Mouse (Mus musculus) midbrain, embryonic 14.5 days (tissue): ENCODE results near the gene Armc2. TPM values are rescaled to one million over a fixed set of nuclear protein-coding genes. Genes with fewer than 3 reads are reported as not detected.

Experiments
- ATAC-seq: fragments of 200-750 bp; cut with Nextera tagmentation; 2 replicates; pipeline ENCODE4 v1.8.0; 2017; ENCODE audit warnings: moderate number of reproducible peaks, moderate library complexity; ENCODE audit not compliant: low FRiP score, low TSS enrichment
- DNase-seq: peaks from one replicate; pipeline ENCODE4 v3.0.0-alpha.2; 2015
- H3K27ac ChIP-seq: fragments of 300-500 bp; sonication (generic); replicated peaks from 2 replicates; pipeline ENCODE4 v1.5.1; 2014; ENCODE audit warnings: mild to moderate bottlenecking, low read depth, low read length, moderate library complexity
- H3K27me3 ChIP-seq: fragments of 300-500 bp; sonication (generic); 2 replicates; pipeline ENCODE4 v1.6.1; 2014; ENCODE audit warnings: low read length, control low read depth, mixed read lengths; ENCODE audit not compliant: control insufficient read depth, insufficient read depth
- H3K36me3 ChIP-seq: fragments of 300-500 bp; sonication (generic); 2 replicates; pipeline ENCODE4 v1.6.1; 2014; ENCODE audit warnings: low read length, control low read depth; ENCODE audit not compliant: control insufficient read depth, insufficient read depth
- H3K4me1 ChIP-seq: fragments of 300-500 bp; sonication (generic); 2 replicates; pipeline ENCODE4 v1.6.1; 2014; ENCODE audit warnings: mild to moderate bottlenecking, antibody characterized with exemption, low read length, control low read depth; ENCODE audit not compliant: control insufficient read depth, insufficient read depth
- H3K4me2 ChIP-seq: fragments of 300-500 bp; sonication (generic); 2 replicates; pipeline ENCODE4 v1.6.1; 2014; ENCODE audit warnings: mild to moderate bottlenecking, low read length, moderate library complexity
- H3K4me3 ChIP-seq: fragments of 300-500 bp; sonication (generic); replicated peaks from 2 replicates; pipeline ENCODE4 v1.5.1; 2014; ENCODE audit warnings: low read depth, low read length
- H3K9ac ChIP-seq: fragments of 300-500 bp; sonication (generic); replicated peaks from 2 replicates; pipeline ENCODE4 v1.6.1; 2014; ENCODE audit warnings: mild to moderate bottlenecking, low read length, moderate library complexity
- H3K9me3 ChIP-seq: fragments of 300-500 bp; sonication (generic); 2 replicates; pipeline ENCODE4 v1.6.1; 2016; ENCODE audit warnings: low read length, control low read depth, mixed read lengths; ENCODE audit not compliant: control insufficient read depth
- WGBS: fragments of 180-500 bp; shearing (Covaris S2); extraction: QIAGEN DNeasy Blood & Tissue Kit; methylation state at CpG from one replicate; pipeline ENCODE4 v1.1.7; 2014; 5-methylcytosine and 5-hydroxymethylcytosine counted together
- polyA plus RNA-seq: library from polyadenylated mRNA; unstranded; fragments of >200 nt; fragmentation: Nextera tagmentation; extraction: Ambion mirVana; gene quantifications from 2 replicates; pipeline ENCODE4 v1.2.1, GENCODE M21; 2014

Gene Armc2
- polyA plus RNA-seq, 1 experiment from 2014 or later: 11.2 TPM

- Histone ChIP-seq H3K9me3 (no peaks in the 10 kb centered on the region), H3K4me3 (no peak overlapping the region), H3K4me1 (no peaks in the 10 kb centered on the region), H3K4me2 (no peak overlapping the region), H3K27ac (no peak overlapping the region), H3K9ac (no peak overlapping the region), H3K36me3 (no peaks in the 10 kb centered on the region), H3K27me3 (no peaks in the 10 kb centered on the region)
- ATAC-seq (no peak), DNase-seq (no peak)
These were observed 151.4 kb downstream of the Armc2 start for GRCm38 (mm10) chr10:41866838-41867154.

GRCm38 (mm10) chr10:41866069-41866837 is 152.0 kb downstream of the Armc2 start:
- H3K4me3 ChIP-seq: no peak overlapping the region
- DNase-seq: peak; percentile 25
- ATAC-seq: no peak

More at GRCm38 (mm10) chr10:41866069-41866837, 152.0 kb downstream of the Armc2 start:
- 78% methylated on average over 3 of the region's 3 CpGs for WGBS
- H3K27me3 ChIP-seq: no peaks in the 10 kb centered on the region
- no peak overlapping the region for H3K4me2 ChIP-seq
- H3K36me3 ChIP-seq: no peaks in the 10 kb centered on the region
- H3K27ac ChIP-seq: no peak overlapping the region
- H3K4me1 ChIP-seq: no peaks in the 10 kb centered on the region
- no peaks in the 10 kb centered on the region for H3K9me3 ChIP-seq
- no peak overlapping the region for H3K9ac ChIP-seq

Other genes with a start within 250 kb of the Armc2 start
- gene Cep57l1, start 208.6 kb downstream of the Armc2 start, polyA plus RNA-seq: 13.6 and 16.3 TPM in 2 replicates
- gene Sesn1, start 208.5 kb downstream of the Armc2 start, polyA plus RNA-seq: 29.5 and 33.9 TPM in 2 replicates